Mouse (Mus musculus): ENCODE data around the gene Myh2. TPM values are rescaled to one million over a fixed set of nuclear protein-coding genes. Genes with fewer than 3 reads are reported as not detected.

The Myh2 gene
- polyA plus RNA-seq, 1 experiment from 2014 or later, result 0.05 TPM

DNA sequence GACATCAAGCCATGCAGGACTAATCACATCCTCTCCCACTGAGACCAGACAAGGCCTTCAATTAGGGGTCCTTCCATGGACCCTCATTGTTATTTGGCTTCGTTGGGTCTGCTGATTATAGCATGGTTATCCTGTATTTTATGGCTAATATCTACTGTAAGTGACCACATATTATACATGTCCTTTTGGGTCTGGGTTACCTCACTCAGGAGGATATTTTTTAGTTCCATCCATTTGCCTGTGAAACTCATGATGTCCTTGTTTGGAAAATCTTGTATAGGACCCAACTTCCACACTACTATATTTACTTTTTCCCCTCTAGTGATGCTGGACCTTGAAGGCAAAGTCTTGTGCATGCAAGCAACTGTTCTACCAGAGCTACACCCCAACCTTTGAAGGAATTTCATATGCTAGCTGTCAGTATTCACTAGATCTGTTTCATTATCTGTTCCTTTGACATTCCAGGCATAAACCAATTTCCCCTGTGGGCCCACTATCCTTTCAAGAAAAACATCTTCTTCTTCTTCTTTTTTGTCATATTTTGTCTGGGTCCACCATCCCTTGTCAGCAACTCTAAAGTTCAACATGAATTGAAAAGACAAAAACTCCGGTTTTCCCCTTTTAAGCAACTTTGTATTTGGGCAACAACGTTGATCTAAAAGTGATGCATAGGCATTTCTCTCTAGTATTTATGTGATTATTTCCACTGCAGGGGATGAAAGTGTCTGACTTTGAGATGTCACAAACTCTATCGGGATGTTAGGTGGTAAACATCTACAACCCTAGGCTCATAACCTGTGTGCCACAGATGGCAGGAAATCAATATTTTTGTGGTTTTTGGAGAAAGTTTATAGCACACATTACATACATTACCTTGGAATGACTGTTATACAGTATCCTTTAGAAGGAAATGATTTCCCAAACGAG, 25.1 kb upstream of the Myh2 start:
- H3K9me3 ChIP-seq, result no peaks in the 10 kb centered on the region
- no peak overlapping the region for H3K4me3 ChIP-seq (replicated peaks)
- H3K36me3 ChIP-seq (replicated peaks), result no peaks in the 10 kb centered on the region
- H3K9ac ChIP-seq, result no peak overlapping the region
- WGBS, result 86% methylated on average over 5 of the region's 5 CpGs
- H3K4me1 ChIP-seq, result no peaks in the 10 kb centered on the region
- no peak for ATAC-seq (ENCODE audit: low FRiP score)
- H3K27ac ChIP-seq, result no peak overlapping the region
- H3K4me2 ChIP-seq, result no peak overlapping the region
- H3K27me3 ChIP-seq, result 0 out of 2 replicates have a peak, but pooled peaks cover 3% of the 10 kb centered on the region

DNA sequence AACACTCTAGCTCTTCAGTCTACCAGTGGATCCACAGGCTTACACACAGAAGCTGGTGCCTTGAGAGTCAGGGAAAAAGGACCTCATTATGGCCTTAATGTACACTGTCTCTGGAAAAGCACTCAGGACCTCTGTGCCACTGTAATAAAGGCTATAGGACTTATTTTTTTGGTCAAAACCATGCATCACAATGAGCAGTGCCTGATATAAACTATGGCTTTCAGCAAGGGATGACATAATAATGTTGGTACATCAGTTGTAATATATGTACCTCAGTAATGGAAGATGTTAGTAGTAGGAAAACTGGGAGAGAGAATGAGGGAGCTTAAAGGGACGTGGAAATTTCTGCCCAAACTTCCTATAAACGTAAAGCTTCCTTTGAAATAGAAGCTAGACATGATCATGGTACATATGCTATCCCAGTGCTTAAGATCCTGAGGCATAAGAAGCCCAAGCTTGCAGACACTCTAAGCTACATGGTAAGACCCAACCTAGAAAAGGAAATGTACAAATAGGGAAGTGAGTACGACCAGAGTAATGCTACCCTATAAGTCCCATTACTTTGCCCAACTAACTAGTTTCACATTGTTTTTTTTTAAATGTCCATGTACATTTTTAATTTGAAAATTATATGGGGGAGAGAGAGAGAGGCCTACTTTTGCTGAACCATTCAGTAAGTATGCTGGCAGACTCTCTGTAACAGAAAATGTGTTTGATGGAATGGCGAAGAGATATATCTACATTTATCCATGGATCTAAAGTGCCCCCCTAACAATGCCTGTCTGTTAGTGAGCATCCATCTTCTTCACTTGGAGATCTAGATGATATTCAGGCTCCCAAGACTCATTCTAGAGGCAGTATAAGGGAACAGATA, 24.2 kb upstream of the Myh2 start:
- Histone ChIP-seq H3K27me3 (0 out of 2 replicates have a peak, but pooled peaks cover 3% of the 10 kb centered on the region), H3K27ac (no peak overlapping the region), H3K4me2 (no peak overlapping the region), H3K4me1 (no peaks in the 10 kb centered on the region), H3K9me3 (no peaks in the 10 kb centered on the region), H3K4me3 (replicated peaks) (no peak overlapping the region), H3K36me3 (replicated peaks) (no peaks in the 10 kb centered on the region), H3K9ac (no peak overlapping the region)
- ATAC-seq (ENCODE audit: low FRiP score), result no peak
- 91% methylated on average over 4 of the region's 4 CpGs for WGBS

DNA sequence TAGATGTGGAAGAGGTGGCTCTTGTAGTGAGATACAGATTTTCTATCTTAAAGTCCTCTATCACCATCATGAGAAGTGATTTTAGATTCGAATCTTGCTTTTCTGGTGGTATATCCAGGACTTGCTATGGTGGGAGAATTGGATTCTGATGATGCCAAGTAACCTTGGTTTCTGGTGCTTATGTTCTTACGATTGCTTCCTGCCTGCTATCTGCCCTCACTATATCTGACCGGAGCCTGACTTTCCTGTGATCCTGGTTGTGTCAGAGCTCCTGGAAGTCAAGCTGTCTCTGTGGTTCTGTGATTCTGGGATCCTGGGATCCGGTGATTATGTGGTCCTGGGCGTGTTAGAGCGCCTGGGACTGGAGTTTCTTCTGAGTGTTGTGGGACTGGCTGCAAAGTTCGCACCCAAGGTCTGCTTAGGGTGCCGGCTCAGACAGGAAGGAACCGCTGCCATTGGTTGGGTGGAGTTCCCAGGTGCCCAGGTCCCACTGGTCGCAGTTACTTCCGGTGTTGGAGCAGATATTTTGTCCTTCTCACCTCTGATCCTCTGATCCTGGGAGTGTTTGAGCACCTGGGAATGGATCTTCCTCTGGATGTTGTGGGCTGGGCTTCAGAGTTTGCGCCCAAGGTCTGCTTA, 23.4 kb upstream of the Myh2 start:
- WGBS, result 94% methylated on average over 12 of the region's 12 CpGs
- ATAC-seq (ENCODE audit: low FRiP score), result no peak
- H3K36me3 ChIP-seq (replicated peaks), result no peaks in the 10 kb centered on the region
- no peaks in the 10 kb centered on the region for H3K4me1 ChIP-seq
- H3K27me3 ChIP-seq, result 0 out of 2 replicates have a peak, but pooled peaks cover 3% of the 10 kb centered on the region
- H3K4me2 ChIP-seq, result no peak overlapping the region
- H3K27ac ChIP-seq, result no peak overlapping the region
- no peak overlapping the region for H3K9ac ChIP-seq
- H3K4me3 ChIP-seq (replicated peaks), result no peak overlapping the region
- H3K9me3 ChIP-seq, result no peaks in the 10 kb centered on the region

DNA sequence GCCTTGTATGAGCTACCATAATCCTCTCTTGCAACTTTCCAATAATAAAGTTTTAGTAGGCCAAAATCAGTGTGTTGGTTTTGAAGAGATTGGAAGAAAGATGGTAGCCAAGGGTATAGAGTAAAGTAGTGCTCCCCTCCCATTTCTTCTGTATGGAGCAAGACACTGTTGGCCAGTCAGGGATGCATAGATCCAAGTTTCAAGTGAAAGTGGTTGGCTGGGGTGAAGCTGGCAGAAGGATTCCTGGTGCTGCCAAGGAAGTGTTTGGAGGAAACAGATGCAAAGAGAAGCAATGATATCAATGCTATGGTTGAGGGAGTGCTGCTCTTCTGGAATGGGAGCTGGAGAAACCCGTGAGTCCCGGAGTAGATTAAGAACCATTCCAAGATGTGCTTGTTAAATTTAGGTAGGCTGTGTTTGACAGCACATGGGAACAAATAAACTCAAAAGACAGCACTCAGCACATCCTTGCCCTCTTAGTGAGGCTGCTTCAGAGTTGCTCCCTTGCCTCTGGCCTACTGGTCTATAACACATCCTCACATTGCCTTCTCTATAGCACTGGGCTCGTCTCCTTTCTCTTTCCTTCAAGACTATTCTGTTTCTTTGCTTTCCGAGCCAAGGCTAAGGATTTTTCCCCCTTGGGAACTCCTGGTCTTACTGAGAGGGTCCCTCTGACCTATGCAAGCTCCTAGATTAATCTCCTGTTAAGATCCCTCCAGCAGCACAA, 22.4 kb upstream of the Myh2 start:
- Histone ChIP-seq H3K4me1 (peaks cover 4% of the 10 kb centered on the region), H3K36me3 (replicated peaks) (no peaks in the 10 kb centered on the region), H3K4me2 (no peak overlapping the region), H3K27ac (no peak overlapping the region), H3K9ac (no peak overlapping the region), H3K9me3 (no peaks in the 10 kb centered on the region), H3K27me3 (no peaks in the 10 kb centered on the region), H3K4me3 (replicated peaks) (no peak overlapping the region)
- ATAC-seq (ENCODE audit: low FRiP score), result no peak
- WGBS, result 58% methylated on average over 4 of the region's 4 CpGs

DNA sequence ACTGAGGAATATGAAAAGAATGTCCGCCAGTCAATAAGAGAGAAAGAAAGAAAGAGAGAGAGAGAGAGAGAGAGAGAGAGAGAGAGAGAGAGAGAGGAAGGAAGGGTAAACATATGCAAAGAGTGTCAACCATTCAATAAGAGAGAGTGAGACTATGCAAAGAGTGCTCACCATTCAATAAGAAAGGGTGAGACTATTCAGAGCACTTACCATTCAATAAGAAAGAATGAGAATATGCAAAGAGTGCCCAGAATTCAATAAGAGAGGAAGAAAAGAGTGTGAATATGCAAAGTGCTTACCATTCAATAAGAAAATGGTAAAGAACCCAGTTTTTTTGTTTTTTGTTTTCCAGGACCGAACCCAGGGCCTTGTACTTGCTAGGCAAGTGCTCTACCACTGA, 20.6 kb upstream of the Myh2 start:
- Histone ChIP-seq H3K9ac (no peak overlapping the region), H3K4me3 (replicated peaks) (no peak overlapping the region), H3K9me3 (no peaks in the 10 kb centered on the region), H3K36me3 (replicated peaks) (no peaks in the 10 kb centered on the region), H3K27ac (no peak overlapping the region), H3K4me2 (no peak overlapping the region), H3K4me1 (peaks cover 4% of the 10 kb centered on the region), H3K27me3 (no peaks in the 10 kb centered on the region)
- no peak for ATAC-seq (ENCODE audit: low FRiP score)
- 86% methylated on average over 2 of the region's 2 CpGs for WGBS

DNA sequence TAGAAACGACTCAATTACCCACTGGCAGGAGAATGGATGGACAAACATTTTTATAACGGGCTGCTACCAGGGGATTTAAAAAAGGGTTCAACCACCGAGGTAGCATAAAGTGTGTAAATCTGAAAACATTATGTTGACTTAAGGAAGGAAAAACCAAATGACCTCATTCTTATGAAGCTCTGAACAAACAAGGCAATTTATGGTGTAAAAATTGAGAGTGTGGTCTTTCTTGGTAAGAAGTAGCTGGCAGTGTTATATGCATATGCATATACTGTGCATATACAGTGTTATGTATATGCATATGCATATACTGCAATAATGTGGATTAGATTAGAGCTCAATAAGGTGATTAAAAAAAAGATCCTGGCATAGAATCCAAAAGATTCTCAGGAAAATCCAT, 19.7 kb upstream of the Myh2 start:
- Histone ChIP-seq H3K36me3 (replicated peaks) (no peaks in the 10 kb centered on the region), H3K27me3 (no peaks in the 10 kb centered on the region), H3K9ac (no peak overlapping the region), H3K4me2 (no peak overlapping the region), H3K27ac (no peak overlapping the region), H3K4me3 (replicated peaks) (no peak overlapping the region), H3K4me1 (peaks cover 4% of the 10 kb centered on the region), H3K9me3 (no peaks in the 10 kb centered on the region)
- no peak for ATAC-seq (ENCODE audit: low FRiP score)
- 82% methylated on average over 3 of the region's 3 CpGs for WGBS

DNA sequence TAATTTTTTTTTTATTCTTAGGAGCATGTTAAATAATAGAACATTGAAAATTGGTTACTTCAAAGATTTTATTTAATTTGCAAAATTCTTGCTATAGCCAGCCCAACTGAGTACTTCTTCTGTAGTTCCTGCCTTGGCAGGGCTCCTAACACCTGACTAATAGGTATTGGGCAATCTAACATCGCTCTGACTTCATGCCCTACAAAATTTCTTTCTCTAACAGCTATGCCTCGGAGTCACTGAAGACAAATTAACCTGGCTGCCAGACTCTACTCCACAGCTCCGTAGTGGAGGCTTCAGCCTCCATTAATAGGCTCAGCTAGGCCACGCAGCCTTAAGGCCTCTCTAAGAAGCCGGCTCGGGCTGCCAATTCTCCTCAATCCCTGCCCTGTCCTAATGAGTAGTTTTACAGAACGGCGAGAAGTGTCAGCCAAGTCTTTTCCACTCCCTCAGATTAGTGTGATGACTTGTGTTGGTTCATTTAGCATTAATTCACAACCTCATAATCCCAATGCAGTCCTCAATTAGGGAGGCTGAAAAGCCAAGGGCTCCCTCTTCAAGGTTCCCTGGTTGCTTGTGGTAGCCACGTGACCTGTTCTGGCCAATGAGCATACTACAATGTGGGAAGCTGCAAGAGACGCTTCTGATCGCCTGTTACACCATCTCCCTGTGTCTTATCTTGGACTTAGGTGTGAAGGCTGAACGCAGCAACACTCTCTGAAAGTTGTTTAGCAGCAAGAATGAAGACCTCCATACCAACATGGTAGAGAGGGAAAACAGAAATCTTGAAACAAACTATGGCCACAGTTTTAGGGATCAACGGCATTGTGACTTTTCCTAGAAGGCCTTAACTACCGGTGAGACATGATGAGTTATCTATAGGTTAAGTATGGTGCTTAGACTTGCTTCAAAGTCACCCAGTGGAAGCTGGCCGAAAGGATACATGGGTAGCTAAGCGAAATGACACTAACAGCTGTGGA, 18.9 kb upstream of the Myh2 start:
- H3K9me3 ChIP-seq, result no peaks in the 10 kb centered on the region
- no peak overlapping the region for H3K9ac ChIP-seq
- ATAC-seq (ENCODE audit: low FRiP score), result no peak
- no peak overlapping the region for H3K4me3 ChIP-seq (replicated peaks)
- no peaks in the 10 kb centered on the region for H3K36me3 ChIP-seq (replicated peaks)
- 64% methylated on average over 16 of the region's 16 CpGs for WGBS
- H3K27ac ChIP-seq, result no peak overlapping the region
- H3K4me2 ChIP-seq, result no peak overlapping the region
- no peaks in the 10 kb centered on the region for H3K27me3 ChIP-seq
- H3K4me1 ChIP-seq, result peaks cover 4% of the 10 kb centered on the region

DNA sequence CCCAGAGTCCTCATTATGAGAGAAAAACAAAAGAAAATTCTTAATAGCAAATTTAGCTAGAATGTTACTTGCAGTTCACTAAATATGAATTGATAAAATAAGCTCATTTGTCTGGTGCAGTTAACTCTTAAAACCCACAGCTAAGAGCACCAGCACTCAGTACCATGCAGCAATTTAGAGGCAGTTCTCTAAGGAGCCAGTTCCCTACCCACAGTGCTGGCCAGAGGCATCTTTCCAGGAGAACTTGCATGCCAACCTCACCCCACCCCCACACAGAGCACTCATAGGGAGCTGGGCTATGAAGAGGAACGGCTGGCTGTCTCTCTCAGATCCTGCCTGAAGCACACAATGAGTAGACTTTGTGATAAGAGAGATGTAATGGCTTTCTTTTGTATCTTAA, 17.7 kb upstream of the Myh2 start:
- H3K4me1 ChIP-seq, result peaks cover 4% of the 10 kb centered on the region
- H3K36me3 ChIP-seq (replicated peaks), result no peaks in the 10 kb centered on the region
- WGBS, result 3% methylated on average over 1 of the region's 1 CpGs
- H3K4me2 ChIP-seq, result no peak overlapping the region
- H3K9ac ChIP-seq, result no peak overlapping the region
- no peak overlapping the region for H3K27ac ChIP-seq
- no peaks in the 10 kb centered on the region for H3K9me3 ChIP-seq
- no peak for ATAC-seq (ENCODE audit: low FRiP score)
- no peak overlapping the region for H3K4me3 ChIP-seq (replicated peaks)
- H3K27me3 ChIP-seq, result no peaks in the 10 kb centered on the region

DNA sequence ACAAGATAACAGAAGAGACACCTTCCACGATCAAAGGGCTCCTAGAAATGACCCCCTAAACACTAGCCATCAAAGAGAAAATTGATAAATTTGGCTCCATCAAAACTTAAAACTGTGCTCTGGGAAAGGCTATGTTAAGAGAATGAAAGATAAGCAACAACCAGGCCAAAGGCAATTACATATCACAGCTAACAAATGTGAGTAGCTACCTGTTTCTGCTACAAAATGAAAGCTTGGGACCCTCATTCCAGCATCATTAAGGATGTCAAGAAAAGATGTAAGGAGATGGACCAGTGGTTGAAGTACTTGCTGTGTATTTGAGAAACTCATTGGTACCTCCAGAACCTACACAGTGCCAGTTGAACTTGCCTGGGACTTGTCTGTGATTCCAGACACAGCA, 17.0 kb upstream of the Myh2 start:
- Histone ChIP-seq H3K36me3 (replicated peaks) (no peaks in the 10 kb centered on the region), H3K4me2 (no peak overlapping the region), H3K9ac (no peak overlapping the region), H3K9me3 (no peaks in the 10 kb centered on the region), H3K4me3 (replicated peaks) (no peak overlapping the region), H3K4me1 (peaks cover 4% of the 10 kb centered on the region), H3K27ac (no peak overlapping the region), H3K27me3 (no peaks in the 10 kb centered on the region)
- WGBS, result 83% methylated on average over 1 of the region's 1 CpGs
- ATAC-seq (ENCODE audit: low FRiP score), result no peak

DNA sequence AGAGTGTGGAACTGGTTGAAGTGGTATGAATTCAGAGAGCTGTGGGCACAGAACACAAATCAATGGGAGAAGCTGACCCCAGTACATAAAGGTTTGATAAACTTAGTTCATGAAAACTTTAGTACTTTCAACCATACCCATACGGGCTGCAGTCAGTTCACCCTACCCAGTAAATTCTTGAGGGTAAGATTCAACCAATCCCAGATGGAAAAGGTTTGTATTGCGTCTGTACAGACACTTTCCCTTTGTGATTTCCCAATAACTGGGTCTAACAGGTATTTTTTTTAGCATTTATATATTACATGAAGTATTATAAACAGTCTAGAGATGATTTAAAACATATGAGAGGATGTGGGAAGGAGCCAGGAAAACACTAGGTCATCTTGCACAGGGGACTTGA, 15.2 kb upstream of the Myh2 start:
- Histone ChIP-seq H3K4me2 (no peak overlapping the region), H3K4me3 (replicated peaks) (no peak overlapping the region), H3K4me1 (peaks cover 4% of the 10 kb centered on the region), H3K36me3 (replicated peaks) (no peaks in the 10 kb centered on the region), H3K9me3 (no peaks in the 10 kb centered on the region), H3K27ac (no peak overlapping the region), H3K9ac (no peak overlapping the region), H3K27me3 (no peaks in the 10 kb centered on the region)
- no peak for ATAC-seq (ENCODE audit: low FRiP score)
- 93% methylated on average over 2 of the region's 2 CpGs for WGBS

DNA sequence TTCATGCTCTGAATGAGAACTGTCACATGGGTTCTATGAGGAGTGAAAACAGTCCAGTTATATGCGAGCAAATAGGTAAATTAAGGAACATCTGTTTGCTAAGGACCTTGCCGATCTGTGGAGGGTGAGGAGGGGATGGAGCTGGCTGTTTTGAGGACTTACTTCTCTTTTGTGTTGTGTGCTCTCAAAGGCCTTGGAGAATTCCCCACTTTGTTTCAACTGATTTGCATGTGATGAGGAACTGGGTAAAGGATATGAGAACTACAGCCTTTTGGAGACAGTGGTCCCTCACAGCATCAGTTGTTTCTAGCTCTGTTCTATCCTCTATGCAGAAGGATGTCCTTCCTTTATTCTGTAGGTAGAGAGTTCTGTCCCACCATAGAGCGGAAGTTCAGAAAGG, 10.7 kb upstream of the Myh2 start:
- H3K4me1 ChIP-seq, result no peaks in the 10 kb centered on the region

More for the DNA sequence above, 10.7 kb upstream of the Myh2 start:
- no peaks in the 10 kb centered on the region for H3K27me3 ChIP-seq
- no peaks in the 10 kb centered on the region for H3K36me3 ChIP-seq (replicated peaks)
- no peak overlapping the region for H3K27ac ChIP-seq
- no peak for ATAC-seq (ENCODE audit: low FRiP score)
- H3K4me2 ChIP-seq, result no peak overlapping the region
- no peak overlapping the region for H3K4me3 ChIP-seq (replicated peaks)
- WGBS, result 85% methylated on average over 3 of the region's 3 CpGs
- H3K9me3 ChIP-seq, result no peaks in the 10 kb centered on the region
- H3K9ac ChIP-seq, result no peak overlapping the region
